Mouse (Mus musculus) cerebellum, adult 2 months (tissue): ENCODE measurements around the gene Nradd. TPM values are rescaled to one million over a fixed set of nuclear protein-coding genes. Genes with fewer than 3 reads are reported as not detected.

Experiments used
- DNase-seq, 2 experiments: peaks; one replicate each; pipeline ENCODE4 v3.0.0; 2021
- H3K27ac ChIP-seq: fragments of 200-500 bp; 2 replicates; pipeline ENCODE4 v1.5.1; 2012; ENCODE audit warnings: low read length, control low read depth, inconsistent platforms; ENCODE audit not compliant: insufficient read depth
- H3K27me3 ChIP-seq: fragments of 200-500 bp; 2 replicates; pipeline ENCODE4 v1.6.1; 2012; ENCODE audit warnings: inconsistent platforms, mild to moderate bottlenecking, low read length, moderate library complexity; ENCODE audit not compliant: control insufficient read depth, insufficient read depth
- H3K4me1 ChIP-seq: fragments of 200-500 bp; 2 replicates; pipeline ENCODE4 v1.6.1; 2011; ENCODE audit warnings: low read length; ENCODE audit not compliant: control insufficient read depth, insufficient read depth
- H3K4me3 ChIP-seq: fragments of 200-500 bp; replicated peaks from 2 replicates; pipeline ENCODE3; 2011; ENCODE audit warnings: mild to moderate bottlenecking, low read depth, low read length, control low read depth; ENCODE audit not compliant: insufficient read depth
- CTCF ChIP-seq: fragments of 200-500 bp; IDR thresholded peaks from 2 replicates; pipeline ENCODE4 v1.5.1; 2011; ENCODE audit warnings: low read depth, mild to moderate bottlenecking, control low read depth, low read length, moderate library complexity, borderline replicate concordance; ENCODE audit not compliant: insufficient read depth
- POLR2A ChIP-seq: fragments of 200-500 bp; IDR thresholded peaks from 2 replicates; pipeline ENCODE4 v1.6.1; 2011; ENCODE audit warnings: low read length, control low read depth, borderline replicate concordance; ENCODE audit not compliant: insufficient read depth
- WGBS: fragments of 180-500 bp; shearing (Covaris S2); methylation state at CpG from one replicate; pipeline ENCODE4 v1.1.7; 2018; 5-methylcytosine and 5-hydroxymethylcytosine counted together
- polyA plus RNA-seq: library from polyadenylated mRNA; depleted of rRNA; stranded (reverse); fragments of >200 nt; gene quantifications from 2 replicates; pipeline ENCODE4 v1.2.3, GENCODE M21; 2012

The Nradd gene
- polyA plus RNA-seq, 1 experiment, result 3.2 TPM

- Histone ChIP-seq H3K4me1 (peaks cover 17% of the 10 kb centered on the region), H3K4me3 (peak overlapping the region; percentile 54), H3K27me3 (no peaks in the 10 kb centered on the region), H3K27ac (peak overlapping the region; percentile 17; the same call in 1 of the 2 replicates)
- TF ChIP-seq POLR2A (no peak), CTCF (no peak)
- WGBS, result 80% methylated on average over 19 of the region's 19 CpGs
- no peak for DNase-seq
These were observed 30.7 kb upstream of the Nradd start for GRCm38 (mm10) chr9:110654726-110655650.

GRCm38 (mm10) chr9:110653655-110654461, 29.6 kb upstream of the Nradd start, which contains the start of gene Nbeal2:
TSS of gene Nbeal2 (minus strand) at chr9:110654161.
- TF ChIP-seq POLR2A (peak; percentile 52; the same call in 1 of the 2 replicates), CTCF (no peak)
- WGBS, result under 1% methylated on average over 70 of the region's 75 CpGs
- Histone ChIP-seq H3K27me3 (no peaks in the 10 kb centered on the region), H3K27ac (peak within 1 kb of the TSS; percentile 17; the same call in 1 of the 2 replicates), H3K4me3 (peak within 1 kb of the TSS; percentile 54), H3K4me1 (peaks cover 17% of the 10 kb centered on the region)
- peak; percentile 89 to 90 for DNase-seq

GRCm38 (mm10) chr9:110652963-110653654, 28.9 kb upstream of the Nradd start:
- Histone ChIP-seq H3K27me3 (no peaks in the 10 kb centered on the region), H3K4me1 (peaks cover 17% of the 10 kb centered on the region), H3K27ac (no peak overlapping the region), H3K4me3 (peak overlapping the region; percentile 54)
- TF ChIP-seq CTCF (no peak), POLR2A (no peak)
- 26% methylated on average over 14 of the region's 14 CpGs for WGBS
- DNase-seq, result no peak

GRCm38 (mm10) chr9:110651931-110652722, 27.9 kb upstream of the Nradd start:
- Histone ChIP-seq H3K27me3 (no peaks in the 10 kb centered on the region), H3K4me1 (peaks cover 17% of the 10 kb centered on the region), H3K4me3 (no peak overlapping the region), H3K27ac (no peak overlapping the region)
- WGBS, result 35% methylated on average over 13 of the region's 13 CpGs
- no peak for DNase-seq
- TF ChIP-seq CTCF (no peak), POLR2A (no peak)

- DNase-seq, result no peak
- H3K4me1 ChIP-seq, result peaks cover 10% of the 10 kb centered on the region; the same call in 1 of the 2 replicates
- H3K4me3 ChIP-seq, result no peak overlapping the region
- no peak overlapping the region for H3K27ac ChIP-seq
- H3K27me3 ChIP-seq, result no peaks in the 10 kb centered on the region
- TF ChIP-seq POLR2A, result no peak
- no peak for TF ChIP-seq CTCF
These were observed 25.5 kb upstream of the Nradd start for GRCm38 (mm10) chr9:110649775-110650174.

- H3K27ac ChIP-seq, result no peak overlapping the region
- no peak for DNase-seq
- no peak overlapping the region for H3K4me3 ChIP-seq
- WGBS, result 88% methylated on average over 9 of the region's 9 CpGs
- no peak for TF ChIP-seq CTCF
- TF ChIP-seq POLR2A, result no peak
- H3K4me1 ChIP-seq, result no peaks in the 10 kb centered on the region
- H3K27me3 ChIP-seq, result no peaks in the 10 kb centered on the region
These were observed 21.0 kb upstream of the Nradd start for GRCm38 (mm10) chr9:110645219-110645618.
